28 mouse cellular contexts compared by ENCODE assay signal in genomic region chr10:44659499-44659898, GRCm38 (mm10).
DNase-seq lines count a peak whose midpoint lies in the region; ATAC-seq and TF ChIP-seq lines count a peak whose summit lies in the region.
"Had no signal": no experiment of that assay in that cellular context is flagged by ENCODE, and none has a peak within 500 bp of the region (broad histone marks: within the 10 kb centered on the region; RNA-seq: fewer than 3 reads in every experiment).

No protein-coding gene starts in this region.

- no peak for TF ChIP-seq CTCF in lung, postnatal 0 days (IDR thresholded peaks at IDR 0.05)

- H3K4me3 ChIP-seq in lung, postnatal 0 days (ENCODE audit: low read depth, low read length): no peak overlapping the region
- no peak overlapping the region for H3K4me3 ChIP-seq in macrophage (ENCODE audit: inconsistent target)
- H3K4me3 ChIP-seq in heart, embryonic 12.5 days: no peak overlapping the region
- H3K4me3 ChIP-seq: embryonic facial prominence, embryonic 13.5 days; embryonic facial prominence, embryonic 15.5 days; erythroblast, embryonic 14.5 days; forebrain, embryonic 13.5 days; forebrain, embryonic 15.5 days had no signal

- no peak overlapping the region for H3K9ac ChIP-seq in lung, postnatal 0 days (replicated peaks; ENCODE audit: low read depth)
- H3K9ac ChIP-seq in heart, embryonic 12.5 days: no peak overlapping the region
- H3K9ac ChIP-seq: embryonic facial prominence, embryonic 13.5 days; embryonic facial prominence, embryonic 15.5 days; forebrain, embryonic 13.5 days; forebrain, embryonic 15.5 days; forebrain, postnatal 0 days had no signal

- no peaks in the 10 kb centered on the region for H3K9me3 ChIP-seq in lung, postnatal 0 days (ENCODE audit: low read length)
- H3K9me3 ChIP-seq in heart, embryonic 12.5 days (replicated peaks): no peaks in the 10 kb centered on the region
- H3K9me3 ChIP-seq: embryonic facial prominence, embryonic 13.5 days; embryonic facial prominence, embryonic 15.5 days; forebrain, embryonic 13.5 days; forebrain, embryonic 15.5 days; G1E had no signal

- H3K4me1 ChIP-seq in lung, postnatal 0 days (ENCODE audit: insufficient read depth, low read depth, low read length): no peaks in the 10 kb centered on the region
- H3K4me1 ChIP-seq in heart, embryonic 12.5 days (replicated peaks): no peaks in the 10 kb centered on the region
- H3K4me1 ChIP-seq: embryonic facial prominence, embryonic 13.5 days; embryonic facial prominence, embryonic 15.5 days; forebrain, embryonic 13.5 days; forebrain, embryonic 15.5 days had no signal

- H3K27ac ChIP-seq in lung, postnatal 0 days (ENCODE audit: low read length): no peak overlapping the region
- H3K27ac ChIP-seq in macrophage: peak overlapping the region; percentile 84
- no peak overlapping the region for H3K27ac ChIP-seq in heart, embryonic 12.5 days (ENCODE audit: poor library complexity, severe bottlenecking)
- H3K27ac ChIP-seq: embryonic facial prominence, embryonic 13.5 days; embryonic facial prominence, embryonic 15.5 days; forebrain, embryonic 13.5 days; forebrain, embryonic 15.5 days had no signal

- no peaks in the 10 kb centered on the region for H3K36me3 ChIP-seq in lung, postnatal 0 days (ENCODE audit: insufficient read depth, low read length)
- H3K36me3 ChIP-seq in macrophage (ENCODE audit: inconsistent target): no peaks in the 10 kb centered on the region
- no peaks in the 10 kb centered on the region for H3K36me3 ChIP-seq in heart, embryonic 12.5 days
- H3K36me3 ChIP-seq: embryonic facial prominence, embryonic 13.5 days; embryonic facial prominence, embryonic 15.5 days; forebrain, embryonic 15.5 days; G1E had no signal

- H3K79me2 ChIP-seq in macrophage (ENCODE audit: inconsistent target): no peaks in the 10 kb centered on the region

- no peak for TF ChIP-seq EP300 in lung, postnatal 0 days (IDR thresholded peaks at IDR 0.05)

- 80% methylated on average over 3 of the region's 3 CpGs for WGBS in lung, postnatal 0 days
- 17% methylated on average over 3 of the region's 3 CpGs for WGBS in macrophage (ENCODE audit: missing documents)
- 84% methylated on average over 3 of the region's 3 CpGs for WGBS in heart, embryonic 12.5 days

- no peaks in the 10 kb centered on the region for H3K27me3 ChIP-seq in lung, postnatal 0 days (replicated peaks; ENCODE audit: insufficient read depth, low read length)
- no peaks in the 10 kb centered on the region for H3K27me3 ChIP-seq in heart, embryonic 12.5 days (replicated peaks)
- H3K27me3 ChIP-seq: CH12.LX; embryonic facial prominence, embryonic 13.5 days; embryonic facial prominence, embryonic 15.5 days; forebrain, embryonic 13.5 days; forebrain, embryonic 15.5 days had no signal

- no peak overlapping the region for H3K4me2 ChIP-seq in lung, postnatal 0 days (replicated peaks; ENCODE audit: low read depth, low read length)
- H3K4me2 ChIP-seq in heart, embryonic 12.5 days: no peak overlapping the region
- H3K4me2 ChIP-seq: embryonic facial prominence, embryonic 13.5 days; embryonic facial prominence, embryonic 15.5 days; forebrain, embryonic 13.5 days; forebrain, embryonic 15.5 days had no signal

- no peak; the same call in 1 of the 2 replicates for ATAC-seq in lung, postnatal 0 days
- 0 out of 2 replicates have a peak, but pooled peaks have one; percentile 39 for ATAC-seq in megakaryocyte progenitor cell, adult 5-6 weeks (replicated peaks; ENCODE audit: poor library complexity)
- ATAC-seq in heart, embryonic 12.5 days (ENCODE audit: insufficient number of reproducible peaks, low FRiP score): no peak
- ATAC-seq: activated CD4-positive, CD25-positive, alpha-beta regulatory T cell, adult 4 months; CD4-positive, CD25-positive, alpha-beta regulatory T cell, adult 4 months; forebrain, embryonic 13.5 days; forebrain, embryonic 15.5 days; forebrain, postnatal 0 days; Patski had no signal

- peak; percentile 15 for DNase-seq in lung, postnatal 0 days (ENCODE audit: low spot score)
- DNase-seq in lung, postnatal 10 days: no peak
- no peak for DNase-seq in layer of hippocampus, postnatal 36 days
- DNase-seq: adrenal gland, adult 8-10 months; adrenal gland, postnatal 14 days; adrenal gland, postnatal 36 days; B cell, adult 2 months; cerebellum, adult 11 months; cerebellum, adult 18-20 months; cerebellum, adult 8-10 months; cerebellum, adult 9-11 months; cerebellum, postnatal 14 days; cerebellum, postnatal 36 days; embryo, embryonic 11 days; forebrain, postnatal 0 days had no signal
